Mouse (Mus musculus): Measurements from ENCODE around the gene Sh2d4b. TPM values are rescaled to one million over a fixed set of nuclear protein-coding genes. Genes with fewer than 3 reads are reported as not detected.
A peak's percentile ranks its signal among the peaks of the same experiment; 100 is the strongest.

Sh2d4b gene
- polyA plus RNA-seq, 1 experiment from 2014 or later = 1.4 TPM

DNA sequence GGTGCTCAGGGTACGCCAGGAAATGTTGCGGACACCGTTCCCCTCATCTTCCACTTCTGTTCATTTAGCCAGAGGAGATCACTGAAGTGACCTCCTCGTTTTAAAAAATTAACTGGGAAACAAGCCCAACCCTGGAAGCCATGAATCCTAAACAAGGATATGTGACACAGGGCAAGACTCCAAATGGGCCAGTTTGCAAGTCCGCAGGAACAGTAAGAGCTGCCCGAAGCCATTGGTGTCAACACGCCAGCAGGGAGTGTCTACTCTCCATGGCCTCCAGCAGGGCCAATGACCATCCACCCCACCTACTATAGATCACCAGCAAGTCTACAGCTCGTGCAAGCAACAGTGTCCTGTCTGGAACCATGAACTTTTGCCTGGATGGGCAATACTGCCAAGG lies 12.7 kb upstream of the Sh2d4b start:
- Histone ChIP-seq H3K4me3 (replicated peaks) (no peak overlapping the region), H3K9me3 (no peaks in the 10 kb centered on the region), H3K27ac (no peak overlapping the region), H3K27me3 (no peaks in the 10 kb centered on the region), H3K4me1 (replicated peaks) (no peaks in the 10 kb centered on the region), H3K36me3 (peaks cover 55% of the 10 kb centered on the region), H3K4me2 (replicated peaks) (no peak overlapping the region), H3K9ac (replicated peaks) (no peak overlapping the region)
- 93% methylated on average over 8 of the region's 8 CpGs for WGBS
- no peak for ATAC-seq

DNA sequence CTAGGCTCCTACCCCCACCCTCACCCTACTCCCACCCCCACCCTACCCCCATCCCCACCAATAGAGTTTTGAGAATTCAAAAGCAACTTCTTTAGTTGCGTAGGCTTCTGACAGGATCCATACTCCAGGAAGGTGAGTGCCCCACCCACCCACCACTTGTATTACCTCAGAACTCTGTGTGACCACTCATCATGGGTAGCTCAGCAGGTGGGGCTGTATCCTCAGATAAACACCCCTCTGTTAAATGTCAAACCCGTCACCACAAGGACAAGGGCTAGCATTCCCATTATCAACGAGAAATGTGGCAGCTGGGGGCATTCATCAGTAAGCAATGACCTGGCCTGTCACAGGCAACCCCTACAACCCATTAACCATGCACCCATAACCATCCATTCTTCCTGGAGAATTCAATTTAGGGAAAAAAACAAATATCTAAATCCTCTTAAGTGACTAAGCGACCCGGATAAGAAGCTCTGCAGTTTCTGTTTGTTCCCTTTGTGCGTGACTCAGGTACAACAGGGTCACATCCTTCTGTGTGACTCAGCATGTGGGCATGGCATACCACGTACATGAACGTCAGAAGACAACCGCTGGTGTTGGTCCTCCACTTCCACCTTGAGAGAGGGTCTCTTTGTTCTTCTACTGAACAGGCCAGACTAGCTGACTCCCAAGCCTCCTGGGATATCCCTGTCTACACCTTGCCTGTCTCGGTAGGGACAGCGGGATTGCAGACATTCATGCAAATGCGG lies 9.4 kb upstream of the Sh2d4b start:
- Histone ChIP-seq H3K27ac (no peak overlapping the region), H3K27me3 (no peaks in the 10 kb centered on the region), H3K4me1 (replicated peaks) (no peaks in the 10 kb centered on the region), H3K4me3 (replicated peaks) (no peak overlapping the region), H3K36me3 (peaks cover 22% of the 10 kb centered on the region), H3K9me3 (no peaks in the 10 kb centered on the region), H3K9ac (replicated peaks) (no peak overlapping the region), H3K4me2 (replicated peaks) (no peak overlapping the region)
- ATAC-seq = no peak
- WGBS = 63% methylated on average over 12 of the region's 12 CpGs

DNA sequence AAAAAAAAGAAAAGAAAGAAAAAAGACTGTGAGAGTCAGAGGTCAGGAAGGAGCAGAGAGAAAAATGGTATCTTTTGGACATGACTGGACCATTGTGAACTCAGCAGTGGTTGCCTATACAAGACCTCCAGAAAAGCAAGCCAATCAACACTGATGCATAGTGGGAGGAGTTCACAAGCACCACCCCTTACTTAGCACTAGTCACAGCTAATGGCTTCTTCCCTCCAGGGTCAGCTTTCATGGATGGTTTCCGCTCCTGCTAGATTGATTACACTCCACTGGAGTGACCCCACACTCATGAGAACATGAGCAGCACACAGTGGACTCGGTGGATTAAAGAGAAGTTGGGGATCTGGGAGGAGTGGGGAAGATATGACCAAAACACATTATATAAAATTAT lies 7.2 kb upstream of the Sh2d4b start:
- WGBS = 80% methylated on average over 2 of the region's 2 CpGs
- ATAC-seq = no peak
- Histone ChIP-seq H3K27me3 (no peaks in the 10 kb centered on the region), H3K9me3 (no peaks in the 10 kb centered on the region), H3K9ac (replicated peaks) (no peak overlapping the region), H3K4me1 (replicated peaks) (no peaks in the 10 kb centered on the region), H3K27ac (no peak overlapping the region), H3K36me3 (peaks cover 2% of the 10 kb centered on the region), H3K4me2 (replicated peaks) (no peak overlapping the region), H3K4me3 (replicated peaks) (no peak overlapping the region)

DNA sequence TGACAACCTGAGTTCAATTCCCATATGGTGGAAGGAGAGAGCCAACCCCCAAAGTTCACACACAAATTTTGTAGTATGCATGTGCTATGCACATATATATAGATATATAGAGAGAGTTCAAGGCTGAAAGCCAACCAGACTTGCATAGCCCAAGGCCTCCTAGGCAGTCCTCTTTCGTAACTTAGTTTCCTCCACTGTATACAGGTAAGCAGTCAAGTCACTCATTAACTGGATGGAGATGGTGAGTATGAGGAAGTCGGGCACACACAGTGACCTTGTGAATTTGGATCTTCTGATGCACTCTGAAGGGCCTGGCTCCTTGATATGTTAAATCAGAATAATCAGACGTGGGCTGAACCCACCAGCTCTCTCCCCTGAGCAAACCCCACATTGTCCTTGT lies 4.8 kb upstream of the Sh2d4b start:
- ATAC-seq = no peak
- Histone ChIP-seq H3K4me2 (replicated peaks) (no peak overlapping the region), H3K27ac (no peak overlapping the region), H3K4me1 (replicated peaks) (peaks cover 7% of the 10 kb centered on the region), H3K9me3 (no peaks in the 10 kb centered on the region), H3K9ac (replicated peaks) (no peak overlapping the region), H3K4me3 (replicated peaks) (no peak overlapping the region), H3K36me3 (no peaks in the 10 kb centered on the region), H3K27me3 (no peaks in the 10 kb centered on the region)
- WGBS = 85% methylated on average over 3 of the region's 3 CpGs

DNA sequence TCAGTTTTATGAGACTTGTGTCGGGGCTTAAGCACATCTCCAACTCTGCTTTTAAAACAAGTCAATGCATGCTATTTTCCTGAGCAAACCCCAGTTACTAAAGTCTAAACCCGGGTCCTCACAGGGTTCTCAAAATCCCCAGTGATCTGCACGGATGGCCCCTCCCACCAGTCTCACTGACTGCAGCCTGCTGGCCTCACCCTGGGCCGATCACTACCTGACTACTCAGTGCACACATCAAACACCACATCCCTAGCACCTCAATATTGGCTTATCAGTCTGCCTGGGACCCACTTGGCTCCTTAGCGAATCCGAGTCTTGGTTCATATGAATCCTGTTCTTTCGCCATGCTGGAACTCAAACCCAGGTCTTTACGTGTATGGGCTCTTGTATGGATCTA lies 2.6 kb upstream of the Sh2d4b start:
- Histone ChIP-seq H3K9ac (replicated peaks) (no peak overlapping the region), H3K27ac (no peak overlapping the region), H3K4me1 (replicated peaks) (peaks cover 7% of the 10 kb centered on the region), H3K27me3 (no peaks in the 10 kb centered on the region), H3K36me3 (no peaks in the 10 kb centered on the region), H3K9me3 (no peaks in the 10 kb centered on the region), H3K4me2 (replicated peaks) (no peak overlapping the region), H3K4me3 (replicated peaks) (no peak overlapping the region)
- WGBS = 80% methylated on average over 8 of the region's 8 CpGs
- no peak for ATAC-seq

DNA sequence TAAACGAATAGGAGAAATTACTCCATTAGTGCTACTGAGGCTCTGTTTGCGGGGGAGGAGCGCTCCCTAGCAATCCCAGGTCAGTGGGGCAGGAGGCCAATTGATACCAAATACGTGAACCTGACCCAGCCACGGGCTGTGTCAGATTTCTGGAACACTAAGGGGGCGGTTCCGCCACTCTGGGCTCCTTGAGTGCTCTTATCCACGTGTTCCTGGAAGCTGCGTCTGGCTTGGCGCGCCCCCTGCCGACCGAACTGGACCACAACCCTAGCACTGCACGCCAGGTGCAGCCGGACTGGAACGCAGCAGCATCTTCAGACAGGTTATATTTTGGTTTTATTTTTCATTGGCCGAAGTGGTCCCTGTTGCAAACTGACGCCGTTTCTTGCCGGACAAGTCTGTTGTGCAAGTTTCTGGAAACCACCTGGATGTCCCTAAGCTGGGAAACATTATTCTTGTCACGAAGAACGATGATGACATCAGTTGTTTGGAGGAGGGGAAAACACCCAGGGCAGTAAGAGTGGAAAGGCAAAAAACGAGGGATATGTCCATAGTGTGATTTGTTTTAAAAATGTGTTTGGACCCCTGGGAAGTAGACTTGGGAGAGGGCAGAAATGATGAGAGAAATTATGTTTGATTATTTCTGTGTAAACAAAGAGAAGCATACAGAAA lies 1.6 kb upstream of the Sh2d4b start:
- peak overlapping the region; percentile 16; the same call in 1 of the 2 replicates for H3K4me3 ChIP-seq (replicated peaks)

DNA sequence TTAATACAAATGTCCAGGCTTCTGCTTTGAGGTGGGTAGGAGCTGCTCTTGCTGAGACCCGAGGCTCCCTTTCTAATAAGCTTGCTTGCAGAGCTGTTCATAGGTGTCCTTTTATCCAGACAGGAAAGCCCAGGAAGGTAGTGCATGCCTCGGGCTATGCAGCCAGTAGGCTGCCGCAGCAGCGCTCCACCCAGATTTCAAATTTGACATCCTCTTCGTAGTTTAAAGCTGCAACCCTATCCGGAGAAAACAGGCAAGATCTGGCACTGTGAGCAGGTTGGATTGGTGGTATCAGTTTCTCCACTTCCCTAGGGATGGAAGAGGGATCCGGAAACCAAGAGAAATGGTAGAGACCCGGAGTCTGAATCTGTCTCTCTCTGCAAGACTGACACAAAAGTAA lies 818 bp upstream of the Sh2d4b start:
- Histone ChIP-seq H3K9ac (replicated peaks) (no peak overlapping the region), H3K4me2 (replicated peaks) (no peak overlapping the region; the same call in 1 of the 2 replicates), H3K4me1 (replicated peaks) (peaks cover 7% of the 10 kb centered on the region), H3K4me3 (replicated peaks) (no peak overlapping the region), H3K9me3 (no peaks in the 10 kb centered on the region), H3K27ac (no peak overlapping the region), H3K36me3 (no peaks in the 10 kb centered on the region), H3K27me3 (no peaks in the 10 kb centered on the region)
- 81% methylated on average over 8 of the region's 8 CpGs for WGBS
- 0 out of 2 replicates have a peak, but pooled peaks have one; percentile 5 for ATAC-seq

More for the DNA sequence above, 1.6 kb upstream of the Sh2d4b start:
- H3K9ac ChIP-seq (replicated peaks) = no peak overlapping the region
- peaks cover 7% of the 10 kb centered on the region for H3K4me1 ChIP-seq (replicated peaks)
- ATAC-seq = peak; percentile 90
- H3K27ac ChIP-seq = no peak overlapping the region
- H3K9me3 ChIP-seq = no peaks in the 10 kb centered on the region
- WGBS = 17% methylated on average over 23 of the region's 23 CpGs
- no peaks in the 10 kb centered on the region for H3K27me3 ChIP-seq
- H3K4me2 ChIP-seq (replicated peaks) = peak overlapping the region; percentile 50
- H3K36me3 ChIP-seq = no peaks in the 10 kb centered on the region

DNA sequence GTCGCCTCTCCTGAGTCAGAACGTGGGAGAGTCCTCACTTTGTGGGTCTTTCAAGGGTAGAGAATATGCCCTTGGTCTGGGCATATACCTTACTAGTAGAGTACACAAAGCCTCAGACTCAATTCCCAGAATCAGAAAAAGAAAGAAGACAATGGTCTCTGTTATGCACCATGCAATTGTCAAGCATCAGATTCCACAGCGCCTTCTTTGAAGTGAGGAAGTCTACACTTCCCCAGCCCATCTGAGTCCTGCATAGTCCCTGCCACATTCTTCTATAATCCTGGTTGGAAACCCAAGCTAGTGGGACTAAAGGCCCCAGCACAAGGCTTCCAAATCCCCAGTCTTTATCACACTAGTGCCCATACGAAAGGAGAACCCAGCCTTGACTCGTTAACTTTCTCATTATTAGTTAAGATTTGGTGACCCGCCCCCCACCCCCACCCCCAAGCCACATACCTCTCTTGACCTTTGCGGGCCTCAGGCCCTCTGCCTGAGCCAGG lies 690 bp downstream of the Sh2d4b start:
- H3K4me1 ChIP-seq (replicated peaks) = peaks cover 7% of the 10 kb centered on the region
- H3K4me3 ChIP-seq (replicated peaks) = no peak overlapping the region
- H3K9ac ChIP-seq (replicated peaks) = no peak overlapping the region
- H3K27me3 ChIP-seq = no peaks in the 10 kb centered on the region
- H3K27ac ChIP-seq = no peak overlapping the region
- no peaks in the 10 kb centered on the region for H3K9me3 ChIP-seq
- no peaks in the 10 kb centered on the region for H3K36me3 ChIP-seq
- no peak for ATAC-seq
- WGBS = 81% methylated on average over 7 of the region's 7 CpGs
- H3K4me2 ChIP-seq (replicated peaks) = no peak overlapping the region

DNA sequence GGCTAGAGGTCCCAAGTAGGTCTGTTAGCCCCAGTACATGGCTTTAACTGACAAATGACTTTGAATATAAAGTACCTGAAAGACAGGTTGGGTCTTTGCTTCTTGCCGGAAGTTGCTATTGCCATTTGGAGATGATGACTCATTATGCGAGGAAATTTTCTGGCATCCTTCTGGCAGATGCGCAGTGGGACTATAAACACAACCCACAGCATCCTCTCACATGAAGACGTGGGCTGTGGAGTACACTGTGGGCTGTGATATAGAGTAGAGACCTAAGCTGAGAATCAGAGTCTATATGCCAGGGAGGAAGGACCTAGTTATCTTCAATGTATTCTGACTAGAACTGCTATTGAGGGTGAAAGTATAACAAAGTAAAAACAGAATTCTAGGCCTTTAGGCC lies 1.6 kb downstream of the Sh2d4b start:
- no peak for ATAC-seq
- Histone ChIP-seq H3K4me1 (replicated peaks) (peaks cover 7% of the 10 kb centered on the region), H3K27me3 (no peaks in the 10 kb centered on the region), H3K9me3 (no peaks in the 10 kb centered on the region), H3K4me3 (replicated peaks) (no peak overlapping the region), H3K9ac (replicated peaks) (no peak overlapping the region), H3K36me3 (no peaks in the 10 kb centered on the region), H3K27ac (no peak overlapping the region), H3K4me2 (replicated peaks) (no peak overlapping the region)
- WGBS = 93% methylated on average over 4 of the region's 4 CpGs

DNA sequence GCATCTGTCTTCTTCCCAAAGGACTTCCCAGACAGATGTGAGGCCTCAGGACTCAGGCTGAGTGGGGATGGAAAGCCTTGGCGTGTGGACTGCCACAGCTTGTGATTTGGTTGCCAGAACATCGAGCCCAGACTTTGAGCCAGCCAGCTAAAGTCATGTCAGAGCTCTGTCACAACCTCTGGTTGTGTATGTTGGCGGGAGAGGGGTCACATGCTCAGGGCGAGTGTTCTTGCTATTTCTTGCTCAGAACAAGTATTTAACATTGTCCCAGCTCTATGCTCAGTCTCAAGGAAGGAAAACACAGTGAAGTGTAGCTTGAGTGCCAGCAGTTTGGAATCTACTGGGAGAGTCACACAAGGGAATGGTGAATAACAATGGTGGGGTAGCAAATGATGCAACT lies 3.4 kb downstream of the Sh2d4b start:
- 69% methylated on average over 4 of the region's 4 CpGs for WGBS
- no peaks in the 10 kb centered on the region for H3K36me3 ChIP-seq
- no peak for ATAC-seq
- peaks cover 6% of the 10 kb centered on the region for H3K4me1 ChIP-seq (replicated peaks)
- H3K9ac ChIP-seq (replicated peaks) = no peak overlapping the region
- H3K27ac ChIP-seq = no peak overlapping the region
- H3K4me2 ChIP-seq (replicated peaks) = no peak overlapping the region
- no peak overlapping the region for H3K4me3 ChIP-seq (replicated peaks)
- H3K27me3 ChIP-seq = no peaks in the 10 kb centered on the region
- H3K9me3 ChIP-seq = no peaks in the 10 kb centered on the region

DNA sequence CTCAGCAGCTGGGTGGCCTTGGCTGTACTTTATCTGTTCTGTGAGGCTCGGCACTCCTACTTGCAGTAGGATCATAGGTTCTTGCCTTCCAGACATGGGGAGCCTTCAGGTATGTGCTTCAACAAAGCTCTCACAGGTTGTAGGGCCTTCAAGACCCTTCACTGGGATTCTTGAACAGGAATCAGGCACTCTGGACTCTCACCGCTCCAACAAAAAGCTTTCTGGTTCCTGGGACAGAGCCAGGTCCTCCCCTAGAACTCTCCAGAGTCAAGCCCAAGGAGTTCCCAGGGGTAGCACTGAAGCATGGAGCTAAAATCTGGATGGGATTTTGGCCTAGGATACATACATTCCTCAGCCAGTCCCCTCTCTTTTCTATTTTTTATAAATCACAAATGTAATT lies 3.9 kb downstream of the Sh2d4b start:
- no peaks in the 10 kb centered on the region for H3K27me3 ChIP-seq
- WGBS = 96% methylated on average over 2 of the region's 2 CpGs
- H3K4me3 ChIP-seq (replicated peaks) = no peak overlapping the region
- H3K27ac ChIP-seq = no peak overlapping the region
- H3K9ac ChIP-seq (replicated peaks) = no peak overlapping the region
- H3K36me3 ChIP-seq = no peaks in the 10 kb centered on the region
- H3K9me3 ChIP-seq = no peaks in the 10 kb centered on the region
- no peak for ATAC-seq
- no peak overlapping the region for H3K4me2 ChIP-seq (replicated peaks)
- peaks cover under 1% of the 10 kb centered on the region for H3K4me1 ChIP-seq (replicated peaks)

DNA sequence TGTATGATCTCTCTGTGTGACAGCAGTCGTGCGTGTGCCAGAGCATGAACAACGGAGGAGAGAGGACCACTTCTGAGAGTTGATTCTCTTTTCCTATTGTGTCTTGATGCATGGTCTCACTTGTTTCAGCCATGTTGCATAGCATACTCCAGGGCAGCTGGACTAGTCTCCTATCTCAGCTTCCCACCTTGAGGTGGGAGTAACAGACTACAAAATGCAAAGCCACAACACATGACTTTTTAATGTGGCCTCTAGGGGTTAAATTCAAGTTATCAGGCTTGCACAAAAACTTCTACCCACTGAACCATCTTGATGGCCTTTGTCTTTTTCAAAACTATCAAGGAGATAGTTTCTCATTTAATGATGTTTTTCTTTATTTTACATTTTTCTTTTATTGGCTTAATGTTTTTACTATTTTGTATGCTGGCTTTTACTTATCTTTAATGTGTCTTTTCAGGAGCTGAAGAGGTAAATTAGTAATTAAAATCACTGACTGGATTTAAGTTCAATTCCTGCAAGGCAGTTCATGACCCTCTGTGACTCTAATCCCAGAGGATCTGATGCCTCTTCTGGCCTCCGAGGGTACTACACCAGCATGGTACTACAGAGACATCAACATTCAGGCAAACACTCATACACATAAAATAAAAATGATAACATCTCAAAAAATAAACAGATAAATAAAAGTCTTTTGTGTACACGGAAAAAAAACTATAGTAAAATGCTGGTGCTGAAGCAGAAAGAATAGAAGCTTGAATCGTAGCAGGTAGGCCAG lies 6.5 kb downstream of the Sh2d4b start:
- Histone ChIP-seq H3K27me3 (no peaks in the 10 kb centered on the region), H3K9me3 (no peaks in the 10 kb centered on the region), H3K27ac (no peak overlapping the region), H3K4me3 (replicated peaks) (no peak overlapping the region), H3K4me2 (replicated peaks) (no peak overlapping the region), H3K36me3 (no peaks in the 10 kb centered on the region), H3K4me1 (replicated peaks) (no peaks in the 10 kb centered on the region), H3K9ac (replicated peaks) (no peak overlapping the region)
- WGBS = 80% methylated on average over 6 of the region's 6 CpGs
- no peak for ATAC-seq
